9 mouse cellular contexts compared by ENCODE assay signal in the genomic region with DNA sequence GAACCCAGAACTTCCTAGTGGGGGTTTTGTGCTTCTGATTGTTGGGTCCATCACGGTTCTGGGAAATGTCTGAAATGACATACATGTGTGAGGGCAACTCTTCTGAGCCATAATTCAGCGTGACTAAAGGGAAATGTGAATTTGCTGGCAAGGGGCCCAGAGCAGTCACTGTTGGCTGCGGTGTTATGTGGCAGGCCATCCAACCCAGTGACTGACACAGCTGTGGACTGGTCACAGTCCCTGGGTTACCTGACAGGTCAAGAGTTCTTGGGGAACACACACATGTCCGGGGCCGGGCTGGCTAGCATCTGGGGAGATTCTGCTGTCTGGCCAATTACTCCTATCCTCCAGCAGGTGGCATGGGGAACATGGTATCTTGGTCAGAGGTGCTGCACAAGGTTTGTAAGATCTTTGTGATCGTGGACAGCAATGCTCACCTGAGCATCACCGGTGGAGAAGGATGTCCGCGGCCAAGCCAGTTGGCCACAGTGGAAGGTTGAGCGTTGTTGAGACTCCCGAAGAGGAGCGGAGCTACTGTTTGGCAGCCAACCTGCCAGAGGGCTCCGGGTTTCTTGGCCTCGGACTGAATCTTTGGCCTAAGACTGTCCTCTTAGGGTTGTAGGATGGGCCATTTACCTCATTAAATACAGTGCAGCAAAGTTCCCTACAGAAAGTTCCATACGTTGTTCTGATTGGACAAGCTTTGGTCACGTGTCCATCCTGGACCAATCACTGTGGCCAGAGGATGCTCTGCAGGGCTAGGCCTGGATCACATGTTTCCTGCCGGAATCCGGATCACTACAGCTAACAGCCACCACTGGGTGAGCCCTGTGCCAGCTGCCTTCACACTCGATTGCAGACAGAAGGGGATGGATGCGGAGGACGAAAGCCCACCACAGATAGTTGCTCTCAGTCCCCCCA. TPM values are rescaled to one million over a fixed set of nuclear protein-coding genes. Genes with fewer than 3 reads are reported as not detected.
DNase-seq lines count a peak whose midpoint lies in the region; ATAC-seq and TF ChIP-seq lines count a peak whose summit lies in the region.
"Had no signal": no experiment of that assay in that cellular context is flagged by ENCODE, and none has a peak within 500 bp of the region (broad histone marks: within the 10 kb centered on the region; RNA-seq: fewer than 3 reads in every experiment).

No protein-coding gene starts in this region.

- no peak for TF ChIP-seq POLR2A in bone marrow macrophage, adult 2 months (IDR thresholded peaks at IDR 0.05; ENCODE audit: borderline replicate concordance, low read depth, low read length)

- H3K4me1 ChIP-seq in bone marrow macrophage, adult 2 months (ENCODE audit: control insufficient read depth, insufficient read depth, low read length) = peaks cover 51% of the 10 kb centered on the region

- ATAC-seq in megakaryocyte-erythroid progenitor cell, adult 5-6 weeks (replicated peaks; ENCODE audit: low FRiP score, low TSS enrichment, poor library complexity, severe bottlenecking) = 0 out of 2 replicates have a peak, but pooled peaks have one; percentile 50

- peak; percentile 37; the same call in 1 of the 2 replicates for TF ChIP-seq CTCF in bone marrow macrophage, adult 2 months (IDR thresholded peaks at IDR 0.05; ENCODE audit: low read depth, low read length)

- peak overlapping the region; percentile 51 for H3K27ac ChIP-seq in bone marrow macrophage, adult 2 months (ENCODE audit: insufficient read depth, low read depth, low read length)

- no peak overlapping the region for H3K4me3 ChIP-seq in bone marrow macrophage, adult 2 months (ENCODE audit: insufficient read depth, low read length)
- H3K4me3 ChIP-seq: megakaryocyte, embryonic 14.5 days had no signal

- peak; percentile 23 for DNase-seq in kidney, postnatal 10 days
- DNase-seq in kidney, adult 18-20 months = no peak
- peak; percentile 79 for DNase-seq in ES-CJ7 (ENCODE audit: low read depth, low spot score)
- DNase-seq in spleen, postnatal 14 days (ENCODE audit: low spot score in 2 of 2) = no peak
- no peak for DNase-seq in spleen, postnatal 36 days (ENCODE audit: low spot score in 2 of 2)
- no peak for DNase-seq in thymus, adult 18-20 months

RNA-seq across cellular contexts. Expression of a gene that starts 52.6 kb away (rescaled TPM):
- polyA plus RNA-seq in bone marrow macrophage, adult 2 months (2012; ENCODE audit: insufficient read depth, insufficient read length, missing spikeins) = not detected in 2 replicates
- not detected in 2 replicates for total RNA-seq in megakaryocyte-erythroid progenitor cell, adult 5-6 weeks (2014; fragmentation: Nextera tagmentation)
- not detected in 2 replicates for total RNA-seq in megakaryocyte-erythroid progenitor cell, adult 5-6 weeks (2017)

Comparison
In these comparisons a context has a peak if more than half of its experiments do, and no peak if none do; other contexts are left out.
1. DNase-seq: peak in kidney, postnatal 10 days (single experiment) and ES-CJ7 (single experiment); none in kidney, adult 18-20 months (single experiment), spleen, postnatal 14 days (0 of 2), spleen, postnatal 36 days (0 of 2) and thymus, adult 18-20 months (0 of 2).